Mouse (Mus musculus): ENCODE measurements around the gene Lrrc27.
A peak's percentile ranks its signal among the peaks of the same experiment; 100 is the strongest.

Gene Lrrc27

DNA sequence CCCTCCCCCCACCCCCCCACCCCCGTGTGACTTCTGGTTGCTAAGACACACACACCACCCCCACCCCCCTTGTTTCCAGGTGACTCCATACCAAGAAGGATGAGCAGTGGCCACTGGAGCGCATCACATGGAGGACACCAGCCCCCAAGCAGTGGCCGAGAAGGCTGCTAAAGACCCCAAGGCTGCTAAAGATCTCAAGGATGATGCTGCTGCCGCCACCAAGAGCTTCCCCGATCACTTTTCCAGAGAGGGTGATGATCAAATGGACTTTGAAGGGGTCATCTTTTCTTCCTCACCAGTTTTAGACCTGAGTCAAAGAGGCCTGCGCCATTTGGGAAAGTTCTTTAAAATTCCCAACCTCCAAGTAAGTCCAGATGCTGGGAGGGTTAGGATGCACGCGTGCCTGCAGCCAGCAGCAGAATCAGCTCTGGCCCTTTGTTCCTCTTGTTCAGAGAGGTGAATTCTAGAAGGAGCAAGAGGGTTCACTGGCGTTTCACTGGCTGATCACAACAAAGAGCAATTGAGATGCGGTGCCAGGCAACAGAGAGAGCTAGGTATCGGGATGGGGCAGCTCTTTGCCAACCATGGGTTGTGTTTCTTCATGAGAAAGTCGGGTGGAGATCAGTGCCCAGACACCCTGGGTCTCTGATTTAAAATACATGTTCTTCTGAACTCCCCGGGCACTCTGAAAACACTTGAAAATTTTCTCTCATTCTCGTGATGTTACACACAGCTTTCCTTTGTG, 2.0 kb downstream of the Lrrc27 start:
- no peak for DNase-seq (ENCODE audit: low read depth)

- DNase-seq (ENCODE audit: low read depth), result no peak
Measured at GRCm38 (mm10) chr7:139215516-139215915, 2.7 kb downstream of the Lrrc27 start.

DNA sequence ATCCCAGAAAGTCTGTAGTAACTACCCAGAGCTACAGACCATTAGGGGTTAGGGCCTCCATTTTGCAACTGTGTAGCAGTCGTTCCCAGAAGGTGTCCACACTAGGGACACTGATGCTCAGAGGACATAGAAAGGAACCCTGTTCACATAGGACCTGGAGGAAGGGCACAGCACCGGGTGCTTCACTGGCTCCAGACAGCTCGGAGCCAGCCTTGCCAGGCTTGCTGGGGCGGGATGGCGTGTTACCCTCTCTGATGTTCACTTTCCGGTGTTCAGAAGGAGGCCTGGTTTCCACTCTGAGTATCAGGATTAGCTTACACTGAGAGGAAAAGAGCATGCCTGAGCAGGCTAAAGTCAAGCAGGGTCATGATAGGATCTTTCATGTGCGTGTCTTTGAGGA, 3.2 kb downstream of the Lrrc27 start:
- no peak for DNase-seq (ENCODE audit: low read depth)

DNA sequence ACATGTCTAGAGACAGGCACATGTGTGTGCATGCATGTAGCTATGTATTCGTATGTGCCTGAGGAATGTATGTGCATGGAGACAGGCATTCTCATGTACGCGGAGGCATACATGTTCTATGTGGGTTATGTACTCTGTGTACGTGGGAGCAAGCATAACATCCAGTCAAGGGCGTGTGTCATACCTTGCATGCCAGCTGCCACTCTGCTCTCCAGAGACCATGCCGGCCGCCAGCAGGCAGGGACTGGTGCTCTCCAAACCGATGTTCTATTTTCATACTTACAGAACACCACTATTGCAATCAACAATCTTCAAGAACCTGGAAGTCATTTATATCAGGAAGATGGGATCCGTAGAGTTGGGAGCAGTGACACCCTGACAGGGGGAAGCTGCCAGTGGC, 3.7 kb downstream of the Lrrc27 start:
- no peak for DNase-seq (ENCODE audit: low read depth)

DNA sequence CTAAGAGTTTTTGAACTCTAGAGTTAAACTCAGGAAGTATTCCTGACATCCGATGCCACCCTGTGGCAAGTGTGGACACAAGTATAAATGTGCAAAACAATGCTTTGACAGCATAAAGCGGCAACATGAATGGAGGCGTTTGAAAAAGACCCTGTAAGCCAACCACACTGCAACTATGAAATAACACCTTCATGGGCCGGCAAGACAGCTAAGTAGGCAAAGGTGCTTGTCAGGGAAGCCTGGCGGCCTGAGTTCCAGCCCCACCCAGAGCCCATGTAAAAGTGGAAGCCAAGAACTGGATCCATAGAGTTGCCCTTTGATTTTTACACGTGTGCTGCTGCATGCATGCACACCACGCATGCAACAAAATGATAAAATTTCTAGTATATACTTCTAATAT, 4.3 kb downstream of the Lrrc27 start:
- DNase-seq (ENCODE audit: low read depth), result no peak

GRCm38 (mm10) chr7:139218641-139219415, 6.0 kb downstream of the Lrrc27 start:
- DNase-seq (ENCODE audit: low read depth), result no peak

DNA sequence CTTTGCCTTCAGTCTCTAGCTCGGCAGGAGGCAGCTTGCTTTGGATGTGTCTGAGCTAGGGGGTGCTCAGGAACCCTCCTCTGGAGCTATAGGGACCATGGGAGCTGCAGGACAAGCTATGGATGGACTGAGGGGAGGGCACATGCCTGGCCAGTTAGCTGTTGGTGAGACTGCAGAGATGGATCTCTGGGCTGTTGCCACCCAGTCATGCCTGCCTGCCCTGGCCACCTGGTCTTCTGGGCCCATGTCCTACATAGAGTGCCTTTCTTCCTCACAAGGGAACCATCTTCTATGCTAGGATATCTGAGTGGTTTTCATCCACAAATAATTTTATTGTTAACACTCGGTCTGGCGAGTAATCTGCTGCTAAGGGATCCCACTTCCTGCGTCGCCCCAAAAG, 6.7 kb downstream of the Lrrc27 start:
- no peak for DNase-seq (ENCODE audit: low read depth)

DNA sequence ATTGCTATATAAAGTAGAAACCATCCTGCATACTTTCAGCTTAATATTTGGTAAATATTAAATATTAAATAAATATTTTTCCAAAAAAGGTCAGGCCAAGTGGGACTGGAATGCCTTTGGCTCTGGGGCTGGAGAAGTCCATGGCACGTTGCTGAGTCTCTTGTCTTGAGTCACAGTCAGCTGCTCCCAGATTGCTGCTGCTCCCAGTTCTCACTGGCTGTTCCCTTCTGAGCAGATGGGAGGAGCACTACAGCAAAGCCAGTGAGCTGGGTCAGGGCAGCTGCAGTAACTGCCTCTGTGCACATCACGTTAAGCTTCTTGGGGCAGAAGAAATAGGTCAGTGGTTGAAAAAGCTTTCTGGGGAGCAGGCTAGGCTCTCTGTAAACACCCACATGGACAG, 7.5 kb downstream of the Lrrc27 start:
- DNase-seq (ENCODE audit: low read depth), result no peak

GRCm38 (mm10) chr7:139221072-139221471, 8.3 kb downstream of the Lrrc27 start:
- no peak for DNase-seq (ENCODE audit: low read depth)

GRCm38 (mm10) chr7:139221856-139222255, 9.1 kb downstream of the Lrrc27 start:
- DNase-seq (ENCODE audit: low read depth), result no peak

DNA sequence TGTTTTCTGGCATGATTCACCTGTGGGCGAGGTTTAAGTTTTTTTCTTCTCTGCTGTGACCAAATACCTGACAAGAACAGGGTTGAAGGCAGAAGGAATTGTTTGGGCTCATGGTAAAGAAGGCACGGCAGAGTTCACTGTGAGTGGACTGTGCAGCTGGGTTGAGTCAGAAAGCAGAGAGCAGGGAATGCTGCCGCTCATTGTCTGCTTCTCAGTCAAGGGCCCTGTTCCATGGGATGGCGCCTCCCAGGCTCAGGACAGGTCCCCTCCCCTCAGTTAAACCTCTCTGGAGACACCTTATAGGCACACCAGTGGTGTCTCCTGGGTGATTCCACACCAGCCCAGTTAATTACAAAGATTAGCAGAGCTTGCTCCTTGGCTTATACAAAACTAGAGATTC, 9.6 kb downstream of the Lrrc27 start:
- no peak for DNase-seq (ENCODE audit: low read depth)

DNA sequence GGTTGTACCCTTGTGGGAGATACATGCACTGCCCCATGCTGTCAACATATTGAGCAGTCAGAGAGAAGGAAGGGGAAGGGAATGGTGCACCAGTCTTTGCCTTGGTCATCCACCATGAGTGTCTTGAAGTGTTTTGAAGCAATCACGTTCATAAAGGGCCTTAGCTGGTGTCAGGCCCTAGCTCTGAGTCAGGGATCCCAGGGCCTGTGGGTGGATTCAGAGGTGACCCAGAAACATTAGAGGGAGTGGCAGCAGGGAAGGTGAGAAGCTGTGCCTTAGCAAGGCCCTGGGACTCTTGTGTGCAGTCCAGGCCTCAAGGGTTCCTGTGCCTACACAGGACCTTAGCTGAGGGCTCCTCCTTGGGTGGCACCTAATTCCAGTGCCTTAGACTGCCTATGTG, 11.3 kb downstream of the Lrrc27 start:
- DNase-seq (ENCODE audit: low read depth), result no peak

DNA sequence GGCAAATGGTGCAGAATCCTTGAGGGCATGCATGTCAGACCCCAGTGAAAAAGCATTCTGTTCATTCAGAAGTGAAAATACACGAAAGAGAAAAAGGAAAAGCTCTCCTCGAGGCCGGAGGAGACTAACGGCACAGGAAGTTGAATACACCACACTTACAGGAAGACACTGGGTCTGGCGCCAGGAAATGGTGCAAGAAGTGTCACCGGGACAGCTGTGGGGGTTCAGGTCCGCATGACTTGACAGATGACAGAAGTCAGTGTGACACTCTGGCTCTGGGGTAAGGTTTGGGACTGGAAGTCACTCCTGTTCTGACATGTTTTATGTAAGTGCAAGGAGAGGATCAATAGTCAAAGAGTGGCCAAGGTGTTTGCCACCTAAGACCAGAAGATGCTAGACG, 11.9 kb downstream of the Lrrc27 start:
- peak; percentile 76 for DNase-seq (ENCODE audit: low read depth)

DNA sequence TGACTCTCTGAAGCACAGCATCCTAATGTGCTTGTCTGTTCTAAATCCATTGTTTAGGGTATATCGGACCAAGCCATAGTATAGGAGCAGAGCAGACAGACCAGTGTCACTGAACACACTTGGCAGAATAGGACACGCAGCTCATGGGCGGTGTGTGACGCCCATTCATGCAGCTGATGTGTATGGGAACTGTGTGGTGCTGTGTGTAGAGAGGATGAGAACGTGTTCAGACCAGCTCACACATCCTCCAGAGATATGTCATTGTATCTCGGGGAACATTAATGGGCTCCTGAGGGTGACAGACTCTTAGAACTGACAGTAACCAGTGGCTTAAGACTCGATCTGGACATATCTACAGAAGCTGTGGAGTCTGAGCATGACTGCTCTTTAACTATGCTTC, 13.6 kb downstream of the Lrrc27 start:
- DNase-seq (ENCODE audit: low read depth), result no peak

GRCm38 (mm10) chr7:139228447-139229171, 15.8 kb downstream of the Lrrc27 start:
- no peak for DNase-seq (ENCODE audit: low read depth)

DNA sequence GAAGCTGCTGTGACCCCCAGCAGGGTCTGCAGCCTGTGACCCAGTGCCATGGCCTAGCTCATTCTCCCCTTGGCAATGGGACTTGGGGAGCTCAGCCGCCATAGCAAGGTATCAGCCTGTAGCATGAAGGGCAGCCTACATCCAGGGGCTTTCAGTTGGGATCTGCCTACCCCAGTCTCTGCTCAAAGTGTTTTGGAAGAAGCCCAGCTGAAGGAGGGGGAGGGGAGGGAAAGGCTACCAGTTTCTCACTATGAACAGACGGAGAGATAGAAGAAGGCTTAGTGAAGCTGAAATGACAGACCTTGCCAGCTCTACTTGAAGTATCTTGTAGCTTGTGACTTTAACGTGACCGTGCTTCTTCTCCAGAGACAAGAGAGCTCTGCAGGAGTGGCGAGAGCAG, 17.0 kb downstream of the Lrrc27 start:
- no peak for DNase-seq (ENCODE audit: low read depth)

GRCm38 (mm10) chr7:139230241-139230640, 17.5 kb downstream of the Lrrc27 start:
- DNase-seq (ENCODE audit: low read depth), result no peak

- DNase-seq (ENCODE audit: low read depth), result peak; percentile 86
Measured at GRCm38 (mm10) chr7:139233714-139234113, 20.9 kb downstream of the Lrrc27 start.

GRCm38 (mm10) chr7:139234426-139235188, 21.8 kb downstream of the Lrrc27 start:
- no peak for DNase-seq (ENCODE audit: low read depth)

DNA sequence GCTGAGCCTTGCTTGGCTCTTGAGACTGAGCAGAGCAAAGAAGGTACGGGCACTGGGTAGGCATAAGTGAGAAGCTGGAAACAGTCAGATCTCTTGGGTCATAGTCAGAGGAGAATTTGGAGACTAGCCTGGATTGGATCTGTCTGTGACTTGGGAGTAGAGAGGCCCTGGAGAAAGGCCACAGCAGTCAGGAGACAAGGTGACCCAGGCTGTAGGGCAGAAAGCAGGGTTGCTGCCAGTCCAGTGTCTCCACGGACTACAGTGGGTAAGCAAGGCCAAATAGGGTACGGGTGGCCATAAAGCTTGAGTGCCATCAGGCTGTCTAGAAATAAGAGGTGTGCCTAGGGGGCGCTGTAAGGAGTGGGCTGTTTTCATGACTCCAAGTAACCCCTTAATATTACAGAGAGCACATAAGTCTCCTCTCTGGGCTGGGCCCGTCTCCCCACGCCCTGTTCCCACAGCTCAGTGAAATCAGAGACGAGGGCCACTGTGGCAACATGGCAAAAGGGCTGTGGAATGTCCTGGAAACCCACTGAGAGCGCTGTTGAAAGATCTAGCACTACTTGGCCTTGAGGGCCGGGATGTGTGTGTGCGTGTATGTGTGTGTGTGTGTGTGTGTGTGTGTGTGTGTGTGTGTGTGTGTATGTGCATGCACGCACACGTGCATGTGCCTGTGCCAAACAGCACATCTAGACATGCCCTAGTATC, 23.0 kb downstream of the Lrrc27 start:
- peak; percentile 40 for DNase-seq (ENCODE audit: low read depth)

DNA sequence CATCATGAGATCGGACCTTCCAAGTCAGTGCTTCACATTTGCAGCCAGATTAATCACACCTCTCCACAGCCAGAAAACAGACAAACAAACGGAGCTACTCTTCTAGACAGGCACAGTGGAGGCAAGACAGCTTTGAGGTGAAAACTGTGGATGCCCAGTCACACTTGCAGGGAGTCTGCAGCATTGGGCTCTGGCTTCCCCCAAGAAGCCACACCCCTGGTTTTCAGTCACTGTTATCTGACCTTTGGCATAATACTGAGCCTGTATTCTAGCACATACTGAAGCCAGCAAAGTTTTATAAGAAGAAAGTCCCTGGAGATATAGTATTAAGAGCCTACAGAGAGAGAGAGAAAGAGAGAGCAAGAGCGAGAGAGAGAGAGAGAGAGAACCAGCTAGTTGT, 26.6 kb downstream of the Lrrc27 start:
- DNase-seq (ENCODE audit: low read depth), result no peak

- no peak for DNase-seq (ENCODE audit: low read depth)
Measured at GRCm38 (mm10) chr7:139246086-139246485, 33.3 kb downstream of the Lrrc27 start.

Measured in induced T-regulatory cell, adult 2 months (primary cell).